Mouse (Mus musculus) right cerebral cortex, adult 18-20 months (tissue): ENCODE results near the gene Fam185a.

Experiments
- DNase-seq: peaks from one replicate; pipeline ENCODE4 v3.0.0; 2022; ENCODE audit warnings: mixed read lengths

Fam185a gene

DNA sequence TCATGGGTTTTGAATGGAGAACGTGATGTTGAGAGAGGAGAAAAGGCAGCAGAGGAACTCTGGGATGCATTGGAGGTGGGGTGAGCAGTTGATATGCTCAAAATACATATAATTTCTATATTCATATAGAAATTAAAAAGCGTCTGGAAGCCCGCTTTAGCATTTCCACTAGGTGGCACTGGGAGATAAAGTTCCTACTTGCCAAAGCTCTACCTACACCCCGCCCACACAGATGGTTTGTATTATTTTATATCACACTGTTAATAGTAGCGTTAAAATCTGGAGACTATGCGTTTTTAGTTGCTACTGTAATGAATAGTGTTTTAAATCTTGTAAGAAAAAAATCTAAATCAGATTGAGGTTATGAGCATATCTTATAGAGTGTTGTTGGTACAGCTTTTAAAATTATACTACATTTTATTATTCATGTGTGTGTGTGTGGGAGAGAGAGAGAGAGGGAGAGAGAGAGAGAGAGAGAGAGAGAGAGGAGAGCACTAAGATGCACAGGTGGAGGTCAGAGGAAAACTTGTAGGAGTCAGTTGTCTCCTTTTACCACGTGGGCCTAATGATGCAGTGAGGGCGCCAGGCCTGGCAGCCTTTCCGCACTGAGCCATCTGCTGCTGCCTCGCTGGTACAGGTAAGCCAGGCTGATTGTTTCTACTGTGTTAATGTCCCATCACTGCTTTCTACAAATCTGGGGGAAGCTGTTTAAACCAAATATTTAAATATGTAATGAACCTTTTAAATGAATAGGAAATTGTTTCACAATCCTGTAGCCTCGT, 9.6 kb downstream of the Fam185a start:
- peak; percentile 31 for DNase-seq

- DNase-seq, result no peak
Observed at GRCm38 (mm10) chr5:21436471-21436975, 11.8 kb downstream of the Fam185a start.

- DNase-seq, result no peak
Observed at GRCm38 (mm10) chr5:21438428-21438827, 13.7 kb downstream of the Fam185a start.

DNA sequence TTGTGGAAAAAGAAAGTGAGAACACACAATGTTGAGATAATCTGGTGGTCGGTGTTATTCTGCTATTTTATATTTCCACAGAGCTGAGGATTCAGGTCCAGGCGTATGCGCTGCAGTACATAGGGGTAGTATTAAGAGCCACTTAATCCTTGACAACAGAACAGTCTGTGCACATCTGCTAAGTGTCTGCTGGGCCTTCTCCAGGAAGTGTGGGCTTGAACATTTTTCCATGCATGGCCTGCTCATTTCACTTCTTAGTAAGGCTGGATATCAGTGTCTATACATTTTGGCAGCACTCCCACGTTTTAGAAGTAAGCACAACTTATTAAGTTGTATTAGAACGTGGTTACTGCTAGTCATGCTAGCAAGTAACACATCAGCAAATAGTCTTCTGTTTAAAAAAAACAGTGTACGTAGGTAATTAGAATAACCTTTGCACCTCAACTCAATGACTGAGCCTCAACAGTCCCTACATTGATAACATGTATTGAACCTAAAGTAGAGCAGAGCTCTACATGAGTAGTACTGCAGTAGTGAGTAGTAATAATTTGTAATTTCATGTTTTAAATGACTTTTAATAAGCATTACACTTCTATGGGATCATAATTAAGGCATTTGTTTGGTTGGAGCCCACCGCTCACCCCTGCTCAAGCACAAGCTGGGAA, 14.8 kb downstream of the Fam185a start:
- DNase-seq, result no peak

GRCm38 (mm10) chr5:21440833-21441530, 16.2 kb downstream of the Fam185a start:
- no peak for DNase-seq

- no peak for DNase-seq
Observed at GRCm38 (mm10) chr5:21467387-21467786, 42.6 kb downstream of the Fam185a start.

GRCm38 (mm10) chr5:21468100-21468499, 43.3 kb downstream of the Fam185a start:
- DNase-seq, result no peak

- no peak for DNase-seq
Observed at GRCm38 (mm10) chr5:21478428-21478827, 53.7 kb downstream of the Fam185a start.

- DNase-seq, result no peak
Observed at GRCm38 (mm10) chr5:21479746-21480145, 55.0 kb downstream of the Fam185a start.

DNA sequence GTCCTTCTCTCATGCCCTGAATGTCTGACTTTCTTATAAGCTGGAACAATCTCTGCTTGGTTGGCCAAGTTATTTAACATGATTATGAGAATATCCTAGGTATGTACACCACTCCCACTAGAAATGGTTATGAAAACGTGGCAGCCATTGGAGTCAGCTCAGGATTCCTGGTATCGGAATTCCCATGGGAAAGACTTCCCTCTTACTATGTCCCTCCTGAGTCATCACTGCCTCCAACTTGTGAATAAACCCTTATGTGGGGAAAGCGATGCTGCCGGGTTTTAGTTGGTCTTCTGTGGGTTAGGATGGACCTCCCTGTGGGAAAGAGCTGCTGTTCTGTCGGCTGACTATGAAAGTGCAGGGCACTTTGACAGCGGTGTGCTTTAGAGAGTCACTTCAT, 56.8 kb downstream of the Fam185a start:
- no peak for DNase-seq

- DNase-seq, result no peak
Observed at GRCm38 (mm10) chr5:21482446-21483222, 57.9 kb downstream of the Fam185a start.

DNA sequence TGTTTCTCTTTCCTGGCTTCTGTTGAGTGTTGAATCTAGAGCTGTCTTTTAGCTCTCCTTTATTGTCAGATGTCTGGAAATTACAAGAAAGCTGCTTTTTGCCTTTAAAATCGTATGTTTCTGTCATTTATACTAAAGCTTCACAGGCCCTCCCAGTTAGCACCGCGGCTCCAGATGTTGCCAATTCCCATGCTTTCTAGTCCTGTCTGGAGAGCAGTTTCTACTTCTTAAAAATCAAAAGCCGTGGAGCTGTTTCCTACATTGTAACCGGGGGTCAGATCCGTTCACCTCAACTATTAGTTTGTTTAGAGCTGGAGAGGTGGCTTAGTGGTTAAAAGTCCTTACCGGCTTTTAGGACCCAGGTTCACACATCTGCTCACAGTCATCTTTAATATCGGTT, 58.5 kb downstream of the Fam185a start:
- no peak for DNase-seq

DNA sequence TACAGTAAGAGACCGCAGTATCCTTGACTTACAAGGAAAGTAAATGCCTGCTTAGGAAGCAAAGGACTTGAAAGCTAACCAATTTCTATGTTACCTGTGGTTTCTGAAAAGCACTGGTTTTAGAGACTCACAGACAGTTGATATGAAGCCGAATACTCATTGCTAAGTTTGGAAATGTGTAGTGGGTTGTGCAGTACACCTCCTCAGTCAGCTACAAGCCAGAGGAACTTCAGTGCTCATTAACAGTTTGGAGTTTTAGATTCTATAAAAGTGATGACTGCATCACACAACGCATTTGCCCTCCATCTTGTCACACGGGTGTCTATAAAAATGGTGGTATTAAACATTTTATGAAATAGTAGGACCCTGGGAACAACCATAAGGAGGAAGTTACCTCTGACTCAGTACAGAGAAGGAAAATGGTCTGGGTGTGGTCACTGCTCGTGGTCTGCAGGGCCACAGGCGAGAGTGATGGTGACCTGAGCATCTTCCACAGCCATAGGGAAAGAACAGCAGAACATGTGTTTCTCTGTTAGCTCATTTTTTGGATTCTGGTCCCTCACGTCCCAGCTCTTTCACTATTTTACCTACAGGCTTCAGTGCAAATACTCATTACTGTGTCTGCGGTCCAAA, 60.6 kb downstream of the Fam185a start:
- no peak for DNase-seq

DNA sequence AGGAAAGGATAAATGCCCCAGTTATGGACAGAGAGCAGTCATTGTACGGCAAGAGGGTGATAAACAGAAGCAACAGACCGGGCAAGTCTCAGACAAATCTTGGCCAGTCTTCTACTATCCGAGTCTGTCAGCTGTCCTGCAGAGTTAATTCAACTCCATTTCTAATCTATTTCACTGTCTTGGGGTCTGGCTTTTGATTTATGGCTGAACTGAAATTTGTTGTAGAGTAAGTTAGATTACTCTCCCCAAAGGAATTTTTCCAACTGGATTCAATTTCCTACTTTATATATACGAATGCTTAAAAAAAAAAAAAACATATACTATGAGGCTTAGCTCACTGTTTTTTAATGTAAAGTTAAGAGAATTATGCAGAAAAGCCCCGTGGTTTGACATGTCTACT, 62.0 kb downstream of the Fam185a start:
- no peak for DNase-seq

- no peak for DNase-seq
Observed at GRCm38 (mm10) chr5:21487306-21487705, 62.5 kb downstream of the Fam185a start.

DNA sequence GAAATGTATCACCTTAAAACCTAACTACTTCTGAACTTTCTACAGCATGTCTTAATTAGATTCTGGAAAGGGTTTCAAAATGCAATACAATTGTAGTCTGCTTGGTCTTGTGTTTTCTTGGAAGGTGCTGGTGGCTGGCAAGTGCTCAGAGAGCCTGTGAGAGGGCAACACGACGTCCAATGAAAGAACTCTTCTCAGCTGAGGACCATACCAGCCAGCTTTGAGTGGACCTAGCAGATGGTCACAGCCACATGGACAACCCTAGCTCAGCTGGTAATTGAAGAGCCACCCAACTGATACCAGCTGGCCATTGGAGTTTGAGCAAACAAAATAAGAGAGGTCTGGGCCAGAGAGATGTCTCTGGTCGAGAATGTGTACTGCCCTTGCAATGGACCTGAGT, 63.0 kb downstream of the Fam185a start:
- no peak for DNase-seq

DNA sequence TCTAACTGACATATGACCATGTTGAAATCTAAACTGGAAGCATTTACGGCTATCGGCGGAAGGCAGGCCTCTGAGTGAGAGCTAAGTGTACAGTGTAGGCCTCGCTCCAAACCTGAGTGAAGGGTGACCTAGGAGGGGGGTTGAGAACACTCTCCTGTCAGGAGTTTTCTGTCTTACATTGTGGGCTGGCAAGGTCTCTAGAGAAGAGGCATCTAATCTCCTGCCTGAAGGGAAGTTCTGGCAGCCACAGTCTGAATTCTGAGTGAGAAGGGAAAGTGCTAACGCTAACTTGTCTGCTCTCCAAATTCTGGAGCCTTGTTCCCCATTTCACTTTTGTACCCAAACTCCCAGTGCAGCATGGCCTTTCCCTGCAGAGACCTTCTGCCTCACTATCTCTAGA, 63.7 kb downstream of the Fam185a start:
- DNase-seq, result no peak

DNA sequence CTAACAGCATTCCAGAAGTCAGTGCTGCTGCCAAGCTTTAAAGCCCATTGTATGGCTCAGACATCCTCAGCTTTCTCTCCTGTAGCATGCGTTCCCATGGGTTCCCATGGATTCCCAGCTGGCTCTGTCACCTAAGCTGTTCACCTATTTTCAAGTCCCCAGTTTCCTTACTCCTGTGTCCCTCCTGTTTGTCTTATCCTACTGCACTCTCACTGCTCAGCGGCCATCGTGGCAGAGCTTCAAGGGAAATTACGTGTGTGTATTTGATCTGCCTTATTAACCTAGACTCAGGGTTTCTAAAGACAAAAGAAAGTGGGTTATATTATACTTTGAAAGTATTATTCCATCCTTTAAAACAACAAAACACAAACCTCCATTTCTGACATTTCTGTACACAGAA, 64.4 kb downstream of the Fam185a start:
- DNase-seq, result no peak

DNA sequence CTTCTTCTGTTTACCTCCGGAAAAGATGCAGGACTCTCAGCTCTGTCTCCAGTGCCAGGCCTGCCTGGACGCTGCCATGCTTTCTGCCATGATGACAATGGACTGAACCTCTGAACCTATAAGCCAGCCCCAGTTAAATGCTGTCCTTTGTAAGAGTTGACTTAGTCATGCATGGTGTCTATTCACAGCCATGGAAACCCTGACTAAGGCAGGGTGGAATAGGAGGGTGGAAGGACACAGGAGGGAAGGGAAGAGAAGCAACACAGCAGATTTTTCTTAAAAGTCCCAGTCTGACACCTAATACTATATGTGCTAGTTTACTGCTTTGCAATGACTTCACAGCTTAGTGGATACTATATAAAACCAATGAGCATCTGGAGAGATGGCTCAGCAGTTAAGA, 66.7 kb downstream of the Fam185a start:
- DNase-seq, result no peak

DNA sequence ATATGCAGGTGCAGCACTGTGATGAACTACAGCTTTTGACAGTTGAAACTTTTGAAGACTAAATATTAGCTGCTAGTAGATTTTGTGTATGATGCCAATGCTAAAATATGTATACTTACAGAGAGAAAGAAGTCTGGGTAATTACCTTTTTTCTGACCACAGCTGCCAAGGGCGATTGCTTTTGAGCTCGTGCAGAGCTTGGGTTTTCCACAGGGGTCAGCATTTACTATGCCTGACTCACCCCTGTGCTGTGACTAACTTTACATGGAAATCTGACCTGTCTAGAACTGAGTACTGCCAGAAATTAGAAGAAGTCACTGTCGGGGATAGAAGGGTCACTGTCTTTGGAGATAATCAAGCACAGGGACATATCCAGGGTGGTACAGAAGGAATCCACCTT, 67.5 kb downstream of the Fam185a start:
- no peak for DNase-seq

- DNase-seq, result no peak
Observed at GRCm38 (mm10) chr5:21493294-21493999, 68.7 kb downstream of the Fam185a start.

- no peak for DNase-seq
Observed at GRCm38 (mm10) chr5:21494781-21495180, 70.0 kb downstream of the Fam185a start.
